Mouse (Mus musculus): ENCODE results near the gene Aqp11.

Aqp11 gene

DNA sequence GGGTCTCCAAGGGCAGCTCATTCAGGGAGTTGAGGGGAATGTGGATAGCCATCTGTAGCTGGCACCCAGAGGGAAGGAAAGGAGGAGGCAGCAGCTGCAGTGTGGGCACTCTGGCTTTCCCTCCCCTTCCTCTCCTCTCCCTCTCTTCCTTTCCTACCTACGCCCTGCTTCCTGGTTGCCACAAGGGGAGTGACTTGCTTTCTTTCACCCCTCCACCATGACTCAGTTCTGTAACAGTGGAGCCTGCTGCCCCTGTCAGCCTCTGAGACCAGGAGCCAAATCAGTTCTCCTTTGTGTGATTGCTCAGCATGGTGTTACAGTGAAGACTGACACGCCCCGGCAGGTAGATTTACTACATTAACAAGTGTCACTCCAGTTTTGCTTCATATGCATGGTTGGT is 28.9 kb downstream of the Aqp11 start:
- CTCF ChIA-PET: no interaction called here

DNA sequence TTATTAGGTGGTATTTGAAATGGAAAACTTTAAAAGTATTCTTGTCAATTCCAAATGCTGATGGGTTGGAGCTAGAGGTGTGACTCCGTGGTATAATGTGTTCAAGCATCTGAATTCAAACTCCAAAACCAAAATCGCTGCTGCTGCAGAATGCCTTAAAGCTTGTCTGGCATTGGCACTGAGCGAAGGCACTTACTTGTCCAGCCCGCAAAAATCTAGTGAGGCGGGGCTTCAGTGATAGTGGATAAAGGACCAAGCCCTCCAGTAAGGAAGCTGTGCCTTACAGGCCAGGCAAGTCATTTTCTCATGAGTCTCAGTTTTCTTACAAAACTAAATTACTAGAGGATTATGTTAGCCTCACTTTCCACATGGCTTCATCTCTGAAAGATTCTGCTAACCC is 30.3 kb downstream of the Aqp11 start:
- CTCF ChIA-PET: no interaction called here

DNA sequence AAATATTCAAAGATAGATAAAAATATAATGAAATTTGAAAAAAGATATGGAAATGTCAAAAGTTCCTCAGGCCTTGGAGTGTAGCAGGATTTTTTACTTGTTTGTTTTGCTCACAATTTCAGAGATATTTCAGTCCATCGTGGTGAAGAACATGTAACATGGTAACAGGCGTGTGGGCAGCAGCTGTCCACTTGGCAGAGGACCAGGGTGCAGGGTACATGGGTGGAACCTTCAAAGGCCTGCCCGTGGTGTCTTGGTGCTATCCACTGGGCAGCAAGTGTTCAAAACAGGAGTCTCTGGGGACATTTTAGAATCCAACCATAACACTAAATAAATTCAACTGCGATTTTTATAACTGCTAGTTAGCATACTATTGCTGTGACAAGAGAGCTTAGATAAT is 31.0 kb downstream of the Aqp11 start:
- CTCF ChIA-PET: no interaction called here

DNA sequence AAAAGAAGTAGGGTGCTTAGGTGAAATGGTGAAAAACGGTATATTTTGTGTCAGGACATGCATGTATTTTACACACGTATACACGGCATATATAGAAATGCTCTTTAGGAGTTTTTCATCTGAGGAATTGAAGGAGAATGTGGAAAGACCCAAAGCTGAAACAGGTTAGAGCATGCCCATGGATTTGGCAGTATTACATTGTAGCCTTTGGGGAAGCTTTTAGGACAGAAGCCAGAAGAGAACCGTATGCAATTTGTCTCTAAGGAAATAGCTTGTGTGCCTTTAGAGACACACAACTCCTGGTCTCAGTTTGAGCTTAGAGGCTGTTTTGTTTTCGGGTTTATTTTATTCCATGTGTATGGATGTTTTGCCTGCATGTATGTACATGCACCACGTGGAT is 37.0 kb downstream of the Aqp11 start:
- CTCF ChIA-PET: interaction anchor here (0.7 kb wide), 1 partner anchor 167 kb away, joined by 5 read pairs; no protein-coding TSS in a partner anchor

DNA sequence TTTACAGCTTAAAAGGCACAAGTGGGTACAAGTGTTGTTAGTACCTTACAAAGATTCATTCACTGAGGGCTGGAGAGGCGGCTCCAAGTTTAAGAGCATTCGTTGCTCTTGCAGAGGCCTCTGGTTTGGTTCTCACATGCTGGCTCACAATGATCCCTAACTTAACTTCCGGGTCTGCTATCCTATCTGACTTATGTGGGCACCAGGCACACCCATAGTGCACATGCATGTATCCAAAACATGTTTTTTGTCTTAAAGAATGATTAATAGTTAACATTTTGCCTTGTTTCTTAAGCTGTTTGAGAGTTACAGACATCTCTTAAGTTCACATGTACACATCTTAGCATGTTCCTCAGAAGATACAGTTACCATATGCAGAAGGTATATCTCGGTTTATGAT is 37.9 kb downstream of the Aqp11 start:
- CTCF ChIA-PET: interaction anchor here (0.6 kb wide), 1 partner anchor 25 kb away, joined by 4 read pairs; no protein-coding TSS in a partner anchor

DNA sequence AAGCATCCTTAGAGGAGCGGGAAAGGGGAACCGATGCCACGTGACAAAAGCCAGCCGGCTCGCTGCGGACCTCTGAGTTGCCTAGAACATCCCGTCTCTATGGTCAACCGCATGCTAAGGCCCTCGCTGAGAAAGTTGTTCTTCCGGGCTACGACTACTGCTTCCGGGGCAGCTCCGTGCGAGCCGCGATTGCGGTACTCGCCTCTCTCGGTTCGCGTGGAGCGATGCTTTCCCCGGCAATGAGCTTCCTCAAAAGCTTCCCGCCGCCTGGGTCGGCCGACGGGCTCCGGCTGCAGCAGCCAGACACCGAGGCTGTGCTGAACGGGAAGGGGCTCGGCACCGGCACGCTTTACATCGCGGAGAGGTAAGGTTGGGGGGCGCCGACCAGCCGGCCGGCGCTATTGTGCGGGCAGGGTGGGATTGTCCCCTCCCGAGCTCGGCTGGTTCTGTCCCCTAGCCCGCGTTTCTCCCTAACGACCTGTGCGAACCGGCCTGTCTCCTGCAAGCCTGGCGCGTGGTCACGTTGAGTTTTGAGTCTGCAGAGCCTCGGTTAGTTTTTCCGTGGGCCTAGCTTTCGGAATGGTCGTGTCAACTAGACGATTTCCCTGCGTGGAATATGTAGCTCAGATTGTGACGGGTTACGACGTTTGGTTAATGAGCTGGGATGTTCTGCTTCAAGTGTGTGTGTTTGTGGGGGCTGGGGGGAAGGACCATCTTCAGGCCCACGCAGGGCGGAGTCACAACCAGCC is 41.4 kb downstream of the Aqp11 start, which contains the start of gene Clns1a:
Gene Clns1a (plus strand): TSS at position 129 of the 749 bp plus-strand sequence.
- CTCF ChIA-PET: no interaction called here

DNA sequence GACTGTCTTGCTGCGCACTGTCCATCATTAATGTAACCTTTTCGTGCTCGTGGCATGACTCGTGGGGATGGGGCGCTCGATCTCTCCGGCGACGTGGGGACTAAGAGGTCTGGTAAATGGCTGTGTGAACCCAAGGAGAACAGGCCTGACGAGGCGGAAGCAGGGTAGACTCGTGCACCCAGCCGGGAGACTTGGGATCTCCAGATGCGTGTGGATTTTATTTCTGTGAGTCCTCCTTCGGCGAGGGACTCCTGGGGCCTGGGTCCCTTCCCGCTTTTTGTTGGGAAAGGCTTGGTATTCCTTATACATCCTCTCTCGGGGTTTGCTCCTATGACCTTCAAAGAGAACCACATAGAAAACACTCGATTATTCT is 42.0 kb downstream of the Aqp11 start:
- CTCF ChIA-PET: no interaction called here

DNA sequence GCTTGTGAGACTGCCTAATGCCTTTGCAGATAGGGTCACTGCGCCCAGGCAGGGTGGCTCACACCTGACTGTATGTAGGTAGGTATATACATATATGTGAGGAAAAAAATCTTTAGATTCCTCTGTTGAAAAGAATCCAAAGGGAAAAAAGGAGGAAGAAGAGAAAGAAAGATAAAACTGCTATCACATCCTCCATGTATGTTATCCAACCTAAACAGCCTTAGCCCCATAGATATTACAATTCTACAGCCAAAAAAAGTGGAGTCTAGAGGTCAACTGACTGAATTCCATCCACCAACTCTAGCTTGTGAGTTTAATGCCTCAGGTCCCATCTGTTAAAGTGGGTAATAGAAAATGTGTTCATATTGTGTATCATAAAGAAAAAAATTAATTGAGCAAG is 42.6 kb downstream of the Aqp11 start:
- CTCF ChIA-PET: no interaction called here

DNA sequence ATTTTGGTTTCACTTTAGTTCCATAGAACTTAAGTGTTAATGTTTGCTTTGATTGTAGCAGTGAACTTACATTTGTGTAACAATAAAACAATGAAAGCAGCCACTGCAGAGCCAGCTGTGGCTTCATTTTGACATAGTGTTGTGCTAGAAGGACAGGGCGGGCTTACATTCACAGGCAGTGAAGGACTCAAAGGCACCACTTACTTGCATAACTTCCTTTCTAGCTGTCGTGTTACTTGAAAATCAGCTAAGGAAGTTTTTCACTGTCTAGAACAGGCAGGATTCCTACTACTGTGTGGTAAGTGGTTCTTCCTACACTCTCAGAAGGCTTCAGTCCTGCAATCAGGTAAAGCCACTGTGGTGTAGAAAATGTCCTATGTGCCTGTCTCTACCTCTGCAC is 50.3 kb downstream of the Aqp11 start:
- CTCF ChIA-PET: no interaction called here

DNA sequence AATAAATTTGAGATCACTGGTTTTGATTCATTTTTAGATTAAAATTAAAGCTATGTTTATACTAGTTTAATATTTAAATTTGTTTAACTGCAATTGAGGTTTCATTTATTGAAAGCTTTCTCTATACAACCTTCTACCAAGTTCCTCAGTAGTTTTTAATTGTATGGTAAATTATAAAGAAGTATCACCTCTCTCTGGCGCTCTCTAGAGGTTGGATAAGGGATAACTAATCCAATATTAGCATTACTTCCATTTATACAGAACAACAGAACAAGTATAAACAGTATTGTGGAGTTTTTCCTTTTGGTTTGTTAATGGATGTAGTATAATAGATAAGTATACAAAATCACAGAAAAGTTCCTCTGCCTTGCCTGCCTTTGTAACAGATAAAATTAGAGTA is 58.9 kb downstream of the Aqp11 start:
- CTCF ChIA-PET: interaction anchor here (0.6 kb wide), 1 partner anchor 389 kb away, joined by 4 read pairs; no protein-coding TSS in a partner anchor
